Mouse (Mus musculus) thymus, postnatal 25 days (tissue): ENCODE data around the gene Tsnaxip1.
A peak's percentile ranks its signal among the peaks of the same experiment; 100 is the strongest.
"Not testable (repeated sequence)": the region's sequence is repeated elsewhere in the genome, so short reads cannot be mapped to it uniquely, and the experiment has no call there.

ENCODE experiments used
- DNase-seq: peaks from one replicate; pipeline ENCODE4 v3.0.0; 2022

Tsnaxip1 gene

DNA sequence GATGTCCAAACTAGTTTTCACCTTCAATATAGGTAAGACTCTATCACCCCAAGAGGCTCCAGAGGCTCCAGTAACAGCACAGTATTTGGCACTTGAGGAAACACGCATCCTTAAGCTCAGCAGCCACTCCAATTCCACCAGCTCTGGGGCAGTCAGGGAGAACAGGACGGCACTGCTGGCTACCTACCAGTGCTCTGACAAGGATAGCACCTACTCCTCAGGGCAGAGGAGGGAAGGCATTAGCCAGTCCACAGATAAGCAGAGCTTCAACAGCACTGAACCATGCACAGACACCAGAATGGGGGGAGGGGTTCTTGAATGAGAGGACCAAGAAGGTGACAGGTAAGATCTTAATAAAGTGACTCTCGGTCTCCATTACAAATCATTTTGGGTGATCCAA, 7.9 kb upstream of the Tsnaxip1 start:
- DNase-seq: no peak

DNA sequence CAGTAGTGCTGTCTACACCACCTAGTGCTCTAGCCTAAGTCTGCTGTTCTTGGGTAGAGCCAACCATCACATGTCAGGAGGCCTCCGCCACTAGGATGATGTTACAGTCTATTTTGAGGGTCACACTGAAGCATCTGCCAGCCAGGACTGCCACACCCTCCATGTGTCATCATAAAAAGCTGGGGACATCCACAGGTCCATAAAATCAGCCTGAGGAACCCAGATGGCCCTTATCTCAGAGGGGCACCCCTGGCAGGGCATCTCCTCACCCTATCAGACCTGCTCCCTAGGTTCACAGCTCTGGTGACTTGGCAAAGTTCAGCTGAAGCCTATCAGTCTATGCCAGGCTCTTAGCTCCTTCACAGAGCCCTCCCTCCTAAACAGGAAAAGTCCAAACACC, 6.6 kb upstream of the Tsnaxip1 start:
- no peak for DNase-seq

DNA sequence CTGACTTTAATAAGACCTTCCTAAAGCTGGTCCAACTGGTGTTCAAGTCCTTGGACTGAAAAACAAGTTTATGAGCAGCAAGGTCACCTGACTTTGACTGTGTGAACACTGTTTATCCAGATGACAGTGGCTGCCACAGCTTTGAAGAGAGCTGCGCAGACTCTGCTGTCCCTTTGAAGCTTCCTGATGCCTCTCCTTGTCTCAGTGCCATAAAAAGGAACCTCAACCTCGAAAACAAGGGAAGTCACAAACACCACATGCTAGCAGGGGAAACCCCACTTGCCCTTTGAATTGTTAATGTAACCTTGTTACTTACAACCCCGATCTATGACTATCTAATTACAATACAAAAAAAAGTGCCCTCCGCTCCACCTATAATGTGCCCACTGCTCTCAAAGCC, 2.0 kb upstream of the Tsnaxip1 start:
- DNase-seq: no peak

DNA sequence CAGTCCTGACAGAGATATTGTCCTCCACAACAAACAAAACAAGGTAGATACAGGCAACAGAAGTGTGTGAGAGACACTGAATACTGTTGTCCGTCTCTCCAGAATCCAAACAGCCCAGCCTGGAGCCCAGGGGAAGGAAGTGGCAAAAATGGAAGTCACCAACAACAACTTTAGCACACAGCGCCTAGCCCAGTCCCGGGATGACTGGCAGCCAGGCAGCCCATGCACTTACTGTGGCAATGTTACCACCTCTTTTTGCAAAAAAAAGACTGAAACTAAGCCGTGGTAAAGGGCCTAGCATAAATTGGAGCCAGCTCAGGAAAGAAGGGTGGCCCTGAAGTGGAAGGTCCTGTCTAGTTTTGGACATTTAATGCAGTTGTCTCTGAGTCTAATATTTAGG, 1.2 kb upstream of the Tsnaxip1 start:
- no peak for DNase-seq

DNA sequence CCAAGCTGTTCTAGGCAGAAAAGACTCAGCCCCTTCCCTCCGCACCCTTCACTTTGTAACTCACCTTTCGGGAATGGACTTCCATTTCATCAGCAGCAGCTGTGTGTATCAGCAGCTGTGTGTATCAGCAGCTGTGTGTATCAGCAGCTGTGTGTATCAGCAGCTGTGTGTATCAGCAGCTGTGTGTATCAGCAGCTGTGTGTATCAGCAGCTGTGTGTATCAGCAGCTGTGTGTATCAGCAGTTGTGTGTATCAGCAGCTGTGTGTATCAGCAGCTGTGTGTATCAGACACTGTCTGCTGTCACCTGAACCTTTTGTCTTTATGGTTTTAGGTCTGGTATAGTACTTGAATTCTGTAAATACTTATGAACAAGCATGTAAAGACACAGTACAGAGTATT, 6.2 kb downstream of the Tsnaxip1 start:
- DNase-seq: not testable (repeated sequence)

DNA sequence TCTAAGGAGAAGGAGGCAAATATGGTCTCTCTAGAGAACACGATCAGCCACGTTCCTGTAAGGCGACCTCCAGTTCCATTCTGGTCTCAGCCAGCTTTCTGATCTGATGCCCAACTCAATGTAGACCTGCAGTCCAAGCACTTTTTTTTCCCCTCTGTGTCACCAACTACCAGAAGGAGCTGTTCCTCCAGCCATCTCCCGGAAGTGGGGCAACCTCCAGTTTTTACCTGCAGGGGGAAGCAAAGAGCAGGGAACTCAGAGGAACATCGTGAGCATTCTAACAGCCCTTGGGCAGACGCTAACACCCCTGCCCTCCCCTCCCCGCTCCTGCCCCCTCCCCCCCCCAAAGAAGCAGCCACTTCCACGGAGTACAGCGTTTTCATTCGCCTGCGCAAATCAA, 7.8 kb downstream of the Tsnaxip1 start:
- DNase-seq: peak; percentile 90

DNA sequence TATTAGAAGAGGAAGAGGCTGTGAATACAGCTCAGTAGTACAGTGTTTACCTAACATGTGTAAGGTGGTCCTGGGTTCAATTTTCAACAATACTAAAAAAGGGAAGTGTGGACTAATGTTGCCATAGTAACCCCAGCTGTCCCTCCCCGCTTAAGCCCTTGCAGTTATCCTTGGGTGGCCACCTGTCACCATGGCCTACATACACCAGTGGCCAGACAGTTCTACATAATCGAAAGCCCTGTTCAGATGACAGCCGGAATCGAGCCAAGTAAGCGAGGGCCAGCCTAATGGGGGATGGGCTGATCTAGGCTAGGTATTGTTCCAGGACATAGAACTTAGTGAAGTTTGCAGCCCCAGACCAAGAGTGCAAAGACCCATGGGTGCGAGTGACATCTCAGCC, 9.5 kb downstream of the Tsnaxip1 start:
- no peak for DNase-seq

DNA sequence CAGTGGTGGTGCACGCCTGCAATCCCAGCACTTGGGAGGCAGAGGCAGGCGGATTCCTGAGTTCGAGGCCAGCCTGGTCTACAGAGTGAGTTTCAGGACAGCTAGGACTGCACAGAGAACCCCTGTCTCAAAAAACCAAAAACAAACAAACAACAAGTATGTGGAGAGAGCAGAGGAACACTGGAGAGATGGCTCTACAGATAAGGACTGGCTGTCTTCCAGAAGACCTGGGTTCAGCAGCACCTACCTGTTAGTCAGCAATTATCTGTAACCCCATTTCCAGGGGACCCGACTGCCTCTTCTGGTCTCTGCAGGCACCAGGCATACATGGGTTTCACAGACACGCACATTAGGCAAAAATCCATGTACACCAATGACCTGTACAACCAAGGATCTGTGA, 11.7 kb downstream of the Tsnaxip1 start:
- no peak for DNase-seq

DNA sequence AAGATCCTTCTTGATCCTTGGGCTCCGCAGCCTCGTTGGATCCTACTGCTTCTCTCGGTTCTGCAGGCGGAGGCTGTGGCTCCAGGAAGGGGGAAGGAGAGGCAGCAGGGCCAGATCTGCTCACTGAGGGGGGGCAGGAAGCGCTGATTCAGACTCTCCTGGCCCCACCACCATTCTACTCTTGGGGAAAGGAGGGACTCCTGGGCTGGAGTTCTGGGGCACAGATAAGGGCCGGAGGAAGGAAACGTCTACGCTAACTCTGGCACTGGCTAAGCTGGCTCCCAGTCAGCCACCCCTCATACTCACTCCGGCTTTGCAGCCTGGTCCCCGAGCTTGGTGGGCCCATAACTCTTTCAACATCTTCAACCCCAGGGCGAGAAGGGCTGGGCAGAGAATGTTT, 19.1 kb downstream of the Tsnaxip1 start:
- no peak for DNase-seq

DNA sequence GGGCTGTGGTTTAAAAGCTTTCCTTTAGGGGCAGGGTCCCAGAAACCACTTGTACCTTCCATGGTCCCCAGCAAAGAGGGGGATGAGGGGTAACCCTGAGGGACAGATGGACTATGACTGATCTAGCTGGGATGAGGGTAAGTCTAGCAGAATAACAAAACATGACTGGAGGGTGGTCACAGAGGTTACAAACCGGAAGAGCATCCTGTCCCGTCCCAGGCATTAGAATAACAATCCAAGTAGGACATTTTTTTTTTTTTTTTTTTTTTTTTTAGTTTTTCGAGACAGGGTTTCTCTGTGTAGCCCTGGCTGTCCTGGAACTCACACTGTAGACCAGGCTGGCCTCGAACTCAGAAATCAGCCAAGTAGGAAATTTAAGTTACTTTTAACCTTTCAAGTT, 22.5 kb downstream of the Tsnaxip1 start:
- DNase-seq: no peak

DNA sequence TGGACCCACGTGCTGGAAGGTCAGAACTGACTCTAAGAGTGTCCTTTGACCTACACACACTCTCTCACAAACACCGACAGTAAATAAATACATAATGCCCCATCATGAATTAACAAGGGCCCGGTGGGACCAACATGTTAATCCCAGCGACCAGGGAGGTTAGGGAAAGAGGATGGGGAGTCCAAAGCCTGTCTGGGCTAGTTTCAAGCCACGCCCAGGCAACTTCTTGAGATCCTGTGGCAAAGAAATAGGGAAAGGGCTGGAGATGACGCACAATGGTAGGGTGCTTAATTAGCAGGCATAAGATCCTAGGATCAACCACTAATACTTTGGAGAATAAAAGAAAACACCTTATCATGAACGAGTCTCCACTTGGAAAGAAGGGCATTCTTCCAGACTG, 23.1 kb downstream of the Tsnaxip1 start:
- no peak for DNase-seq

DNA sequence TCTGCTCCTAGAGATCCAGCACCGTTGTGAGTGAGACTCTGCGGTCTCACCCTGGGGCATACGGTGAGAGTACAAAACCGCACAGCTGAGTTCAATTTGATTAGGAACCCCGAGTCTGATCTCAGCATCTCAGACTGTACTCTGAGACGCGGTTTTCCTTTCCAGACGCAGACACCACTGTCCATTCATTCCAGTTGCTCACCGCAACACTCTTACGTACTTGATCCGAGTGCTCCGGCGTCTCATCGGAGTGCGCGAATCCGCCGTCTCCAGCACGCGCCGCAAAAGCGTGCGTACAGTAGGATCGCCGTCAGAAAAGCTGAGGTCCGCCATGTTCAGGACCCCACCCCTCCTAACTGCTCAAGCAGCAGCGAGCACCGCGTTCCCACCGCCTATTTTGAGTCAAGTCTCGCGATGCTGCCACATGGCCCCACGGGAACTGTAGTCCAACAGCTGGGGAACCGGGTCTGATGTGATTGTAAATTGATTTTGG, 24.2 kb downstream of the Tsnaxip1 start:
- DNase-seq: peak; percentile 92

DNA sequence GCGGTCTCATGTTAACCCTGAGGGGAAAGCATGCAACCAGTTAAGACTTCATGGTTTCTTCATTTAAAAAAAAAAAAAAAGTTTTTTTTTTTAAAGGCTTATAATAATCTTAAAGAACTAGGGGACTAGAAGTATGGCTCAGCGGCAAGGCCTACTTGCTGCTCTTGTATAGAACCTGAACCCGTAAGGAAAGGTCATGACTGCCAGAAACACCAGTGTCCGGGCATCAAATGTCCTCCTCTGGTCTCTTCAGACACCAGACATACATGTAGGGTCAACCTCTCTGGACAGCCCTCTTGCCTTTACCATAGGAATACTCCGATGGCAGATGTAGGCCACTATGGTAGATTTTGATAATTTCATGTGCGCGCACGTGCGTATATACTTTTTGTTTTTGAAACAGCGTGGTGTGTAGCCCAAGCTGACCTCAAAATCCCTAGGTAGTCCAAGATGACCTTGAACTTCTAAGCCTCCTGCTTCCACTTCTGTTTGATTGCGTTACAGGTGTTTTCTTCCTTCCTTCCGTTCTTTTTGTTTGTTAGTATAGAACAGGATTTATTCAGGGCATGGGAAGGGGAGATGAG, 24.7 kb downstream of the Tsnaxip1 start:
- DNase-seq: no peak

DNA sequence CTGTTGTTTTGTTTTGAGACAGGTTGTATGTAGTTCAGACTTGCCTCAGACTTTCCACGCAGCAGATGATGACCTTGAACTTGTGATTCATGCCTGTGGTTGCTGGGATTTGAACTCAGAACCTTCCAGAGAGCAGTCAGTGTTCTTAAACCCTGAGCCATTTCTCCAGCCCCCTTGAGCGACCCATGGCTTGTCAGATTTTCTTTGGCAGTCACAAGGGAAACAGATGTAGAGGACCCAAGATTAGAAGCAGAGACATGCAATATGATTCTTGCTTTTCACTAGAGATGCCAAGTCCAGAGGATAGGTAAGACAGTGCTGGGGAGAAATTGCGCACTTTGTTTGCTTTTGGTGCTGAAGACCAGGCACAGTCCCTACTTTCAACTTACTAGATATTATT, 25.6 kb downstream of the Tsnaxip1 start, which contains the start of gene Cenpt:
TSS of gene Cenpt (minus strand) at position 101 of the 400 bp plus-strand sequence.
- no peak for DNase-seq

DNA sequence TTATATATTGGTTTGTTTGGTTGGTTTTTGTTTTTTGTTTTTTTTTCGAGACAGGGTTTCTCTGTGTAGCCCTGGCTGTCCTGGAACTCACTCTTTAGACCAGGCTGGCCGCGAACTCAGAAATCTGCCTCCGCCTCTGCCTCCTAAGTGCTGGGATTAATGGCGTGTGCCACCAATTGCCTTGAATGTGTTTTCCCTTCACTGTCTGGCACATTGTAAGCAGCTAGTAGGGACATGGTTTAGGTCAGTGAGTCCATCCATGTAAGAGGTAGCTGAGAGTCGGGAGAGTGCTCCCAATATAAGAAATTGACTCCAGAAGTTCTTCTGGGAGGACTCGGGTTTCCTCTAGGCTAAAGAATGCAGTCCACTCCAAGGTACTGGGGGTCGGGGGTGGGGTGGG, 26.8 kb downstream of the Tsnaxip1 start:
- no peak for DNase-seq

DNA sequence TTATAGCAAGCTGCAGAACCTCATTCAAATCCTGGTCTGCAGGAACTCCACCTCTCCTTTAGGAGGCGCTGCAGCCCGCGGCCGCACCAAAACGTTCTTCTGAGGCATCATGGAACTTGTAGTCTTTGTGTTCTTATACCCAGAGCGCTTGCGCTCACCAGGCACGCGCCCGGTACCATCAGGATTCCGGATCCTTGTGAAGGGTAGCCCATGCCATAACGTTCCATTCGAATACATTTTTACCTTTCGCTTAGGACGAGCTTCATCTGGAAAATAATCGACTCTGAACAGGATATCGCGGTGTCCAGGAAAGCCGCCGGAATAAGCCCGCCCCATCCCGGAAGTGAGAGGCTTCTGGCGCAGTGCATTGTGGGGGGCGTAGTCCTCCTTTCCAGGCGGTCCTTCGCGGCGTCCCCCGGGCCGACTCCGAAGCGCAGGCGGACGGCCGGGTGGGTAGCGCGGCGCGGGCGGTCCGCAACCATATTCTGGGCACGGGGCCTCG, 27.2 kb downstream of the Tsnaxip1 start, which contains the start of gene Thap11:
TSS of gene Thap11 (plus strand) at position 418 of the 502 bp plus-strand sequence.
- DNase-seq: peak; percentile 94

DNA sequence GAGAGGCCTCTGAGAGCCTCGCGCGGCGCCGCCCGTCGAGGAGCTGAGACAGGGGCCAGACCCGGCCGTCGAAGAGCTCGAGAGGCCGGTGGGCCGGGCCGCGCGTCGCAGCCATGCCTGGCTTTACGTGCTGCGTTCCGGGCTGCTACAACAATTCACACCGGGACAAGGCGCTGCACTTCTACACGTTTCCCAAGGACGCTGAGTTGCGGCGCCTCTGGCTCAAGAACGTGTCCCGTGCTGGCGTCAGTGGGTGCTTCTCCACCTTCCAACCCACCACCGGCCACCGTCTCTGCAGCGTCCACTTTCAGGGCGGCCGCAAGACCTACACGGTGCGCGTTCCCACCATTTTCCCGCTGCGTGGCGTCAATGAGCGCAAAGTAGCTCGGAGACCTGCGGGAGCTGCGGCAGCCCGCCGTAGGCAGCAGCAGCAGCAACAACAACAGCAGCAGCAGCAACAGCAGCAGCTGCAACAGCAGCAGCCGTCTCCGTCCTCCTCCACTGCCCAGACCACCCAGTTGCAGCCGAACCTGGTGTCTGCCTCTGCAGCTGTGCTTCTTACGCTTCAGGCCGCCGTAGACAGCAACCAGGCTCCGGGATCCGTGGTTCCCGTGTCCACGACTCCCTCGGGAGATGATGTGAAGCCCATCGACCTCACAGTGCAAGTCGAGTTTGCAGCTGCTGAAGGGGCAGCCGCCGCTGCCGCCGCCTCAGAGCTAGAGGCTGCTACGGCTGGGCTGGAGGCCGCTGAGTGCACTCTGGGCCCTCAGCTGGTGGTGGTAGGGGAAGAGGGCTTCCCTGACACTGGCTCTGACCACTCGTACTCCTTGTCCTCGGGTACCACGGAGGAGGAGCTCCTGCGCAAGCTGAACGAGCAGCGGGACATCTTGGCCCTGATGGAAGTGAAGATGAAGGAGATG, 28.0 kb downstream of the Tsnaxip1 start:
- DNase-seq: peak; percentile 46

DNA sequence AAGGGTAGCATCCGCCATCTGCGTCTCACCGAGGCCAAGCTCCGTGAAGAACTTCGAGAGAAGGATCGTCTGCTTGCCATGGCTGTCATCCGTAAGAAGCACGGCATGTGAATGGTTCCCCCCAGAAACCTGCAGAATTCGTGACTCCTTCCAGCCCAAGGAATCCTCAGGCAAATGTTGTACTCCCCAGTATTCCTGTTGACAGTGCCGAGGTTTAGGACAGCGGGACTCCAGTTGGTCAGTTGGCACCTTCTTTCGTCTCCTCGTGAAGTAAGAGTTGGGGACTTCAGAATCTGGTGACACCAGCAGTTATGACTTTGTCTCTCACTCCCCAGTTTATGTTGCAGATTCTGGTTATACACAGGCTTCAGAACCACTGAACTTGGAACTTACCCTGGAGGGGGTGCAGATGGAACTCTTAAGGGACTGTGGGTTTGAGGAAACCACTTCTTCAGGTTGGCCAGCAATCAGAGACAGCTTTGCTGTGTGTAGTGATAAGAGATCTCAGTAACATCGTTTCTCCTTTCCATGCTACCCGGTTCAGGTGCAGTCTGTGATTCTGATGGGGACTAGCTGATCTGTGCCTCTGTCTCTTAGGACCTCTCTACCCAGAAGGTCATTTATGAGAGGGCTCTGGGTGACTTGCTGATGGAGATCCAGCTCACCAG, 28.8 kb downstream of the Tsnaxip1 start:
- no peak for DNase-seq

DNA sequence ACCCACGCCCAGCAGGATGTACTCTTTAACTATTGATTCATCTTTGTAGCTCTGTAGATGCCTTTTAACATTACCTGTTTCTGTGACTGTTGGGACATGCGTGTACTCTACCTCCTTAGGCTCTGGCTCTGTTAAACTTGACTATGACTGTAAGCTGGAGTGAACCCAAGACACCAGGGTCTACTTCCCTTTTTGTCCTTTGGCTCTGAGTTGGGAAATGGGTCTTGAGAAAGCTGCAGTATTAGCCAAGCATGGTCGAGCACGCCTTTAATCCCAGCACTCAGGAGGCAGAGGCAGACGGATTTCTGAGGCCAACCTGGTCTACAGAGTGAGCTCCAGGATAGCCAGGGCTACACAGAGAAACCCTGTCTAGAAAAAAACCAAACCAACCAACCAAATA, 31.0 kb downstream of the Tsnaxip1 start:
- DNase-seq: no peak

DNA sequence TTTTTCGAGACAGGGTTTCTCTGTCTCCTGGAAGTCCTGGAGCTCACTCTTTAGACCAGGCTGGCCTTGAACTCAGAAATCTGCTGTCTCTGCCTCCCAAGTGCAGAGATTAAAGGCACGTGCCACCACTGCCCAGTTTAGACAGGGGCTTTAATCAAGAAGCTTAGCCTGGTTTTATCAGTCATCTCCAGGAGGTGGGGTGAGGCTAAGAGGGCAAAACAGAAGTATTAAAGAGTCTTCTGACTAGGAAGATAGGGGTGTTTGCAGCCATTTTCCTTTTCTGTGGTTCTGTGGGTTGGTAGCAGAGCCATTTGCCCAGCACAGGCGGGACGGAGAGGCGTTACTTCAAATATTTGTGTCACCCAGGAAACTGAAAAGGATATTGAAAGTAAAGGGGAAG, 31.8 kb downstream of the Tsnaxip1 start:
- DNase-seq: no peak

DNA sequence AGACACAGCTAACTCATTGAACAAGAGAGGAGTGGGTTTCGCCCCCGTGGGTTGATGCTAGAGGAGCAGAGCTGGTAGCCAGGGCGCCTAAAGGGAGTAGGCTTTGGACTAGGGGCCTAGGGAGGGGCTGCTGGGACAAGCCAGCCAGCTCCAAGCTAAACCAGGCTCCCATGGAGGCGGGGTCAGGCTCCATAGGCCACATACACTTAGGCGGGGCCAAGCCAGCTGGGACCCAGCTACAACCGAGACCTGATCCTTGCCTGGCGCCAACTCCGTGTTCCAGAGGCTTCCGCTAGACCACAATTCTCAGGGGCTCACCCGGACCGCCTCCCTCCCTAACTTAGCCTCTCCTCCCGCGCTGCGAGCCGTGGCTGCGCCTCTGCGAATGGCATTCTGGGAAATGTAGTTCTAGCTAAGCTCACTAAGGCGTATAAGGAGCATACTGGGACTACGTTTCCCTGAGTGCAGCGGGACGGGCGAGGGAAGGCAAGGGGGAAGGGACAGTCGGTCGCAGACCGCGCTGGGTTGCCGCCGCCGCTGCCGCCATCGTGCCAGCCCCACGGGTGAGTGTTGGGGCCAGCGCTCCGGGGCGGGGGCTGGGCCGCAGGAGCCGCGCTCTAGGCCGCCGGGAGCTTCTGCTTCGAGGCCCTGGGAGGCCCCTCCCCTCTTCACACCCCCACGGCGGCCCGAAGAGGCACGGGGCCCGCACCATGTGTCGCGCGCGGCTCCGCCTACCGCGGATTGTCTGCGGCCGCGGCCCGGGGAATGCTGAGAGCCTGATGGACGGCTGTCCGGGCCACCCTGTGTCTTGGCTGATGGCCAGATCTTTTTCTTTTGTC, 32.8 kb downstream of the Tsnaxip1 start, which contains the start of gene Nutf2:
TSS of gene Nutf2 (plus strand) at position 438 of the 839 bp plus-strand sequence.
- DNase-seq: peak; percentile 89

DNA sequence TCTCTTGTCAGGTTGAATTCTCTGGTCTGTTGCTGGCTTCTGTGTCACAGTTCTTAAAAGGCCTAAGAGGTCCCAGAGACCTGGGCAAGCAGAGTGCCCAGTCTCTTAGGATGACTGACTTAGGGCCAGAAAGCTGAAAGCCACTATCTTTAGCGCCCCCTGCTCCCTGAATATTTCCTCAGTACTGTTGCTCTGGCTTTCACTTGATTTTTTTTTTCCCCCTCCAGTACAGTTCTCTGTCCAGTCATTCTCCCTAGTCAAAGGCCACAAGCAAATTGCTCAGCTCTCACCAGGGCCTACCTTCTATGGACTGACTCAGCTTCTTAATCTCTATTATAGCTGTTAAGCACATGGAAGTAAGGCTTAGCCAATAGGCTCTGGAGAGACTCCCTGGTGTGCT, 34.4 kb downstream of the Tsnaxip1 start:
- DNase-seq: peak; percentile 26
